Mouse (Mus musculus) liver, embryonic 13.5 days (tissue): ENCODE data around the gene Psg17. TPM values are rescaled to one million over a fixed set of nuclear protein-coding genes. Genes with fewer than 3 reads are reported as not detected.
"Not testable (repeated sequence)": the region's sequence is repeated elsewhere in the genome, so short reads cannot be mapped to it uniquely, and the experiment has no call there.

Experiments used
- ATAC-seq: fragments of 200-750 bp; cut with Nextera tagmentation; 2 replicates; pipeline ENCODE4 v1.8.0; 2017; ENCODE audit warnings: low read depth, mild to moderate bottlenecking, moderate number of reproducible peaks, moderate library complexity
- DNase-seq: peaks from one replicate; pipeline ENCODE4 v3.0.0; 2022
- H3K27ac ChIP-seq: fragments of 300-500 bp; sonication (generic); 2 replicates; pipeline ENCODE4 v1.5.1; 2015; ENCODE audit warnings: moderate library complexity, mild to moderate bottlenecking, inconsistent platforms
- H3K27me3 ChIP-seq: fragments of 300-500 bp; sonication (generic); 2 replicates; pipeline ENCODE4 v1.6.1; 2015; ENCODE audit warnings: mild to moderate bottlenecking, inconsistent platforms
- H3K36me3 ChIP-seq: fragments of 300-500 bp; sonication (generic); 2 replicates; pipeline ENCODE4 v1.6.1; 2015; ENCODE audit warnings: mild to moderate bottlenecking, inconsistent platforms
- H3K4me1 ChIP-seq: fragments of 300-500 bp; sonication (generic); replicated peaks from 2 replicates; pipeline ENCODE4 v1.6.1; 2015; ENCODE audit warnings: inconsistent platforms
- H3K4me2 ChIP-seq: fragments of 300-500 bp; sonication (generic); 2 replicates; pipeline ENCODE4 v1.6.1; 2015; ENCODE audit warnings: inconsistent platforms, mild to moderate bottlenecking, moderate library complexity
- H3K4me3 ChIP-seq: fragments of 300-500 bp; sonication (generic); replicated peaks from 2 replicates; pipeline ENCODE4 v1.5.1; 2015; ENCODE audit warnings: mild to moderate bottlenecking, inconsistent platforms
- H3K9ac ChIP-seq: fragments of 300-500 bp; sonication (generic); 2 replicates; pipeline ENCODE4 v1.6.1; 2015; ENCODE audit warnings: mild to moderate bottlenecking, inconsistent platforms
- H3K9me3 ChIP-seq: fragments of 300-500 bp; sonication (generic); replicated peaks from 2 replicates; pipeline ENCODE4 v1.6.1; 2016; ENCODE audit warnings: inconsistent platforms
- WGBS: fragments of 180-500 bp; shearing (Covaris S2); methylation state at CpG from one replicate; pipeline ENCODE4 v1.1.7; 2015; ENCODE audit not compliant: insufficient replicate concordance; 5-methylcytosine and 5-hydroxymethylcytosine counted together
- polyA plus RNA-seq: library from polyadenylated mRNA; unstranded; fragments of >200 nt; fragmentation: Nextera tagmentation; extraction: Ambion mirVana; gene quantifications from 2 replicates; pipeline ENCODE4 v1.2.1, GENCODE M21; 2015

Psg17 gene
- polyA plus RNA-seq, 1 experiment from 2014 or later: not detected

- Histone ChIP-seq H3K4me1 (no peaks in the 10 kb centered on the region), H3K9me3 (no peaks in the 10 kb centered on the region), H3K27me3 (no peaks in the 10 kb centered on the region), H3K36me3 (no peaks in the 10 kb centered on the region), H3K27ac (no peak overlapping the region), H3K4me2 (no peak overlapping the region), H3K9ac (no peak overlapping the region), H3K4me3 (no peak overlapping the region)
- ATAC-seq (no peak), DNase-seq (no peak)
- 73% methylated on average over 7 of the region's 7 CpGs for WGBS
These were observed 8.1 kb upstream of the Psg17 start for GRCm38 (mm10) chr7:18829545-18829944.

GRCm38 (mm10) chr7:18828592-18828991 lies 7.2 kb upstream of the Psg17 start:
- Histone ChIP-seq H3K4me2 (no peak overlapping the region), H3K4me1 (no peaks in the 10 kb centered on the region), H3K9me3 (no peaks in the 10 kb centered on the region), H3K27ac (no peak overlapping the region), H3K4me3 (no peak overlapping the region), H3K9ac (no peak overlapping the region), H3K36me3 (no peaks in the 10 kb centered on the region), H3K27me3 (no peaks in the 10 kb centered on the region)
- no peak for DNase-seq
- WGBS: 51% methylated on average over 9 of the region's 9 CpGs
- no peak for ATAC-seq

GRCm38 (mm10) chr7:18827792-18828546 lies 6.6 kb upstream of the Psg17 start:
- no peak overlapping the region for H3K4me2 ChIP-seq
- H3K36me3 ChIP-seq: no peaks in the 10 kb centered on the region
- H3K9me3 ChIP-seq: no peaks in the 10 kb centered on the region
- ATAC-seq (peak; percentile 36; the same call in 1 of the 2 replicates), DNase-seq (no peak)
- no peak overlapping the region for H3K4me3 ChIP-seq
- H3K27me3 ChIP-seq: no peaks in the 10 kb centered on the region
- no peak overlapping the region for H3K27ac ChIP-seq
- H3K4me1 ChIP-seq: no peaks in the 10 kb centered on the region
- H3K9ac ChIP-seq: no peak overlapping the region
- WGBS: 64% methylated on average over 26 of the region's 26 CpGs

GRCm38 (mm10) chr7:18818301-18818700 lies 3.1 kb downstream of the Psg17 start:
- no peaks in the 10 kb centered on the region for H3K36me3 ChIP-seq
- no peak overlapping the region for H3K4me3 ChIP-seq
- H3K27me3 ChIP-seq: no peaks in the 10 kb centered on the region
- DNase-seq (no peak), ATAC-seq (no peak)
- H3K9me3 ChIP-seq: no peaks in the 10 kb centered on the region
- H3K9ac ChIP-seq: no peak overlapping the region
- H3K4me2 ChIP-seq: no peak overlapping the region
- no peak overlapping the region for H3K27ac ChIP-seq
- WGBS: 70% methylated on average over 9 of the region's 9 CpGs
- H3K4me1 ChIP-seq: no peaks in the 10 kb centered on the region

GRCm38 (mm10) chr7:18803526-18803925 lies 17.9 kb downstream of the Psg17 start:
- no peaks in the 10 kb centered on the region for H3K9me3 ChIP-seq
- H3K4me3 ChIP-seq: no peak overlapping the region
- H3K4me1 ChIP-seq: no peaks in the 10 kb centered on the region
- no peak overlapping the region for H3K4me2 ChIP-seq
- ATAC-seq (no peak), DNase-seq (no peak)
- no peaks in the 10 kb centered on the region for H3K36me3 ChIP-seq
- no peak overlapping the region for H3K27ac ChIP-seq
- no peak overlapping the region for H3K9ac ChIP-seq
- H3K27me3 ChIP-seq: no peaks in the 10 kb centered on the region

GRCm38 (mm10) chr7:18799129-18799528 lies 22.3 kb downstream of the Psg17 start:
- Histone ChIP-seq H3K4me1 (no peaks in the 10 kb centered on the region), H3K9ac (no peak overlapping the region), H3K27ac (no peak overlapping the region), H3K9me3 (no peaks in the 10 kb centered on the region), H3K4me2 (no peak overlapping the region), H3K36me3 (no peaks in the 10 kb centered on the region), H3K27me3 (no peaks in the 10 kb centered on the region), H3K4me3 (no peak overlapping the region)
- ATAC-seq (no peak), DNase-seq (no peak)
- 31% methylated on average over 3 of the region's 3 CpGs for WGBS

GRCm38 (mm10) chr7:18798420-18798819 lies 23.0 kb downstream of the Psg17 start, which contains the start of gene Psg19:
Gene Psg19, minus strand, starts transcription at chr7:18798520.
- Histone ChIP-seq H3K9me3 (no peaks in the 10 kb centered on the region), H3K4me2 (no peak within 1 kb of the TSS), H3K27me3 (no peaks in the 10 kb centered on the region), H3K36me3 (no peaks in the 10 kb centered on the region), H3K9ac (no peak within 1 kb of the TSS), H3K27ac (no peak within 1 kb of the TSS), H3K4me3 (no peak within 1 kb of the TSS), H3K4me1 (no peaks in the 10 kb centered on the region)
- whole genome bisulfite sequencing: 48% methylated on average over 1 of the region's 1 CpGs
- no peak for ATAC-seq
- DNase-seq: no peak

GRCm38 (mm10) chr7:18790671-18791070 lies 30.7 kb downstream of the Psg17 start:
- not testable (repeated sequence) for H3K4me2 ChIP-seq, H3K9ac ChIP-seq, H3K4me3 ChIP-seq, H3K27me3 ChIP-seq, H3K36me3 ChIP-seq, DNase-seq, H3K27ac ChIP-seq, H3K4me1 ChIP-seq, ATAC-seq, H3K9me3 ChIP-seq

GRCm38 (mm10) chr7:18781301-18781700 lies 40.1 kb downstream of the Psg17 start:
- H3K4me3 ChIP-seq, DNase-seq, H3K9me3 ChIP-seq, ATAC-seq, H3K4me2 ChIP-seq, H3K36me3 ChIP-seq, H3K27ac ChIP-seq, H3K9ac ChIP-seq, H3K4me1 ChIP-seq, H3K27me3 ChIP-seq: not testable (repeated sequence)
- WGBS: 27% methylated on average over 2 of the region's 2 CpGs

- H3K36me3 ChIP-seq: no peaks in the 10 kb centered on the region
- no peak for DNase-seq
- no peak for ATAC-seq
- H3K4me3 ChIP-seq: no peak overlapping the region
- H3K27ac ChIP-seq: no peak overlapping the region
- H3K4me2 ChIP-seq: no peak overlapping the region
- H3K4me1 ChIP-seq: no peaks in the 10 kb centered on the region
- no peak overlapping the region for H3K9ac ChIP-seq
- no peaks in the 10 kb centered on the region for H3K27me3 ChIP-seq
- H3K9me3 ChIP-seq: no peaks in the 10 kb centered on the region
These were observed 42.0 kb downstream of the Psg17 start for GRCm38 (mm10) chr7:18779337-18779781.
